9 mouse cellular contexts compared by ENCODE assay signal in the genomic region with DNA sequence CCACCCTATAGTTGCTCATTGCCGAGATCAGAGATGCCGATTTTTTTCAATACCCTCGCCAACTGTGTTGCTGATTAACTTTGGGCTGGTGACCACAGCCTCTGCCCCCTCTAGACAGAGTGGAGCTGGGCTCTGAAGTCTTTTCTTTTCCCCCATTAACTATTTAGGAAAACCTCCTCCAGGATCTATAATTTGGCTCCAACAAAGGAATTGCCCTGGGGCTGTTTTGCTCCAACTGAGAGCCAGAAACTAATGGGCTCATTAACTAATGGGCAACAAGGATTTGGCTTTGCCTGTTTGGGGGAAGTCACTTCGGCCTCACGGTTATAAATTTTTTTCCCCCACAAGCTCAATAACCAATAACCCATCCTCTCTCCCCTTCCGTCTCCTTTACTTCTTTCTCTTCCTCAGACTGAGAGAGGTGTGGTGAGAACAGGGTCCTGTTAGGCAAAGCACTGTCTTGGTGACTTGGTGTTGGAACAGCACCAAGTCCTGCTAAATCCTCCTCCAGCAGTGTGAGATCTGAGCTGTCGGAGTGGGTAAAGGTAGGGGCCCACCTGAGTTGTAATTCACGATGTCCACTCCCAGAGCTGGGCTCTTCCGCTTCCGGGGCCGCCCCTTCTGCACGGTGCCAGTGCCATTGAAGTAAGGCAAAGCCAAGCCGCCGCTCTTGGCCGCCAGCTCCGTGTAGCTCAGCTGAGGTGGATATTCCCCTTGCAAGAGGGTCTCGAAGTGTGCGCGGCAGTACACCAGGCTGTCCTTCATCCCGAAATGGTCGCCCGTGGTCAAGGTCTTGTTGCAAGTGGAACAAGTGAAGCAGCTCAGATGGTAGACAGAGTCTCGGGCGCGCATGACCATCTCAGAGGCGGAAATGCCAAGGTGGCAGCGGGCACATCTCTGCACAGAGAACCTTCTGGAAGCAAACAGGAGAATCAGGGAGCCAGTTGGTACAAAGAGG. TPM values are rescaled to one million over a fixed set of nuclear protein-coding genes. Genes with fewer than 3 reads are reported as not detected.
DNase-seq lines count a peak whose midpoint lies in the region; ATAC-seq and TF ChIP-seq lines count a peak whose summit lies in the region.
"Had no signal": no experiment of that assay in that cellular context is flagged by ENCODE, and none has a peak within 500 bp of the region (broad histone marks: within the 10 kb centered on the region; RNA-seq: fewer than 3 reads in every experiment).

No protein-coding gene starts in this region.

- TF ChIP-seq POLR2A in limb, embryonic 14.5 days (IDR thresholded peaks at IDR 0.05; ENCODE audit: borderline replicate concordance, extremely low read depth, insufficient read depth, insufficient read length), result no peak

- H3K4me2 ChIP-seq in limb, embryonic 14.5 days (replicated peaks; ENCODE audit: low read depth, low read length, severe bottlenecking), result peak overlapping the region; percentile 55
- H3K4me2 ChIP-seq in stomach, postnatal 0 days (replicated peaks; ENCODE audit: low read depth), result peak overlapping the region; percentile 34

- H3K36me3 ChIP-seq in limb, embryonic 14.5 days (ENCODE audit: control insufficient read depth, insufficient read depth, low read length), result no peaks in the 10 kb centered on the region
- H3K36me3 ChIP-seq in stomach, postnatal 0 days (ENCODE audit: control insufficient read depth, insufficient read depth, low read length), result no peaks in the 10 kb centered on the region

- H3K4me3 ChIP-seq in limb, embryonic 14.5 days (replicated peaks; ENCODE audit: low read length), result peak overlapping the region; percentile 48
- peak overlapping the region; percentile 15; the same call in 1 of the 2 replicates for H3K4me3 ChIP-seq in stomach, postnatal 0 days (ENCODE audit: low read depth, low read length)

- peak overlapping the region; percentile 44; the same call in 1 of the 2 replicates for H3K9ac ChIP-seq in limb, embryonic 14.5 days (ENCODE audit: low read depth, low read length, severe bottlenecking)
- no peak overlapping the region for H3K9ac ChIP-seq in stomach, postnatal 0 days (ENCODE audit: low read length)

- no peak for TF ChIP-seq CTCF in stomach, postnatal 0 days (IDR thresholded peaks at IDR 0.05; ENCODE audit: low read depth)

- H3K4me1 ChIP-seq in limb, embryonic 14.5 days (ENCODE audit: control insufficient read depth, insufficient read depth, low read length), result peaks cover 16% of the 10 kb centered on the region
- no peaks in the 10 kb centered on the region for H3K4me1 ChIP-seq in stomach, postnatal 0 days (replicated peaks; ENCODE audit: control insufficient read depth, insufficient read depth)

- peak; percentile 35 for DNase-seq in embryo, embryonic 10 days (ENCODE audit: low spot score)
- no peak for DNase-seq in embryo, embryonic 11 days
- peak; percentile 11 to 13 for DNase-seq in thymus, postnatal 36 days
- no peak for DNase-seq in thymus, postnatal 14 days
- peak; percentile 64 for DNase-seq in limb, embryonic 14.5 days (ENCODE audit: low spot score)
- no peak for DNase-seq in stomach, postnatal 0 days (ENCODE audit: low spot score)
- no peak for DNase-seq in layer of hippocampus, adult 9-11 months

- ATAC-seq in limb, embryonic 14.5 days (ENCODE audit: low FRiP score, low read depth), result 0 out of 2 replicates have a peak, but pooled peaks have one; percentile 14
- no peak for ATAC-seq in stomach, postnatal 0 days (ENCODE audit: low FRiP score, low TSS enrichment)
- ATAC-seq in erythroblast, adult 5-6 weeks (replicated peaks; ENCODE audit: low FRiP score, poor library complexity, severe bottlenecking), result no peak

- no peaks in the 10 kb centered on the region for H3K9me3 ChIP-seq in limb, embryonic 14.5 days (ENCODE audit: control insufficient read depth, low read length)
- no peaks in the 10 kb centered on the region for H3K9me3 ChIP-seq in stomach, postnatal 0 days (ENCODE audit: control insufficient read depth, low read length)

- peaks cover 23% of the 10 kb centered on the region; the same call in 1 of the 2 replicates for H3K27me3 ChIP-seq in limb, embryonic 14.5 days (ENCODE audit: control insufficient read depth, insufficient read depth, low read length)
- peaks cover 14% of the 10 kb centered on the region for H3K27me3 ChIP-seq in stomach, postnatal 0 days (ENCODE audit: control insufficient read depth, insufficient read depth, low read length)

- 0 out of 2 replicates have a peak overlapping the region, but pooled peaks have one; percentile 19 for H3K27ac ChIP-seq in limb, embryonic 14.5 days (replicated peaks; ENCODE audit: low read depth, low read length)
- H3K27ac ChIP-seq in stomach, postnatal 0 days (replicated peaks), result no peak overlapping the region

- no peak for TF ChIP-seq EP300 in stomach, postnatal 0 days (optimal IDR thresholded peaks at IDR 0.05)

- WGBS in limb, embryonic 14.5 days, result 15% methylated on average over 27 of the region's 27 CpGs
- 21% methylated on average over 27 of the region's 27 CpGs for WGBS in stomach, postnatal 0 days

RNA-seq across cellular contexts. Expression of gene Lhx9, which starts 10.3 kb away (rescaled TPM):
- 15.4 and 24.2 TPM in 2 replicates for polyA plus RNA-seq in limb, embryonic 14.5 days (2012; rRNA removed)
- 11.9 and 14.8 TPM in 2 replicates for polyA plus RNA-seq in limb, embryonic 14.5 days (2014; fragmentation: Nextera tagmentation; extraction: Ambion mirVana)
- polyA plus RNA-seq in stomach, postnatal 0 days (2015; fragmentation: Nextera tagmentation; extraction: Ambion mirVana), result 0.13 and 0.15 TPM in 2 replicates
- total RNA-seq in erythroblast, adult 5-6 weeks (2015; ENCODE audit: low replicate concordance), result not detected in 2 replicates
- not detected in 2 replicates for total RNA-seq in erythroblast, adult 5-6 weeks (2017; ENCODE audit: low replicate concordance)
- total RNA-seq: gastrocnemius, postnatal 4 days had no signal

RNA-seq across cellular contexts. Expression of gene 2310009B15Rik, which starts 18.6 kb away (rescaled TPM):
- 47.9 and 59.0 TPM in 2 replicates for polyA plus RNA-seq in limb, embryonic 14.5 days (2012; rRNA removed)
- polyA plus RNA-seq in limb, embryonic 14.5 days (2014; fragmentation: Nextera tagmentation; extraction: Ambion mirVana), result 48.1 and 50.4 TPM in 2 replicates
- polyA plus RNA-seq in stomach, postnatal 0 days (2015; fragmentation: Nextera tagmentation; extraction: Ambion mirVana), result 50.6 and 52.8 TPM in 2 replicates
- 2.1 TPM in 1 of 2 replicates, not detected in the other for total RNA-seq in erythroblast, adult 5-6 weeks (2015; ENCODE audit: low replicate concordance)
- total RNA-seq in erythroblast, adult 5-6 weeks (2017; ENCODE audit: low replicate concordance), result 6.4 and 8.5 TPM in 2 replicates

Comparison
In these comparisons a context has a peak if more than half of its experiments do, and no peak if none do; other contexts are left out.
1. DNase-seq: peak in embryo, embryonic 10 days (single experiment), thymus, postnatal 36 days (2 of 2) and limb, embryonic 14.5 days (single experiment); none in embryo, embryonic 11 days (single experiment), thymus, postnatal 14 days (single experiment), stomach, postnatal 0 days (single experiment) and layer of hippocampus, adult 9-11 months (single experiment).
2. RNA of gene Lhx9, which starts 10.3 kb away (polyA plus RNA-seq): 11.9 to 24.2 TPM in limb, embryonic 14.5 days; 0.13 to 0.15 TPM in stomach, postnatal 0 days; every median in the first group is over 10 times any median in the second.